Mouse (Mus musculus) heart, postnatal 0 days (tissue): ENCODE results near the gene Shank1.

ENCODE experiments used
- CTCF ChIP-seq: IDR thresholded peaks from 2 replicates; pipeline ENCODE4 v1.5.1; 2016; ENCODE audit warnings: antibody characterized with exemption, control low read depth, low read depth
- EP300 ChIP-seq: IDR thresholded peaks from 2 replicates; pipeline ENCODE4 v1.6.1; 2016; ENCODE audit warnings: antibody characterized with exemption, low read depth

GRCm38 (mm10) chr7:44268117-44268516, 41.9 kb upstream of the Shank1 start:
- no peak for TF ChIP-seq CTCF
- no peak for TF ChIP-seq EP300
